Mouse (Mus musculus) kidney, embryonic 14.5 days (tissue): ENCODE measurements around the gene Nisch. TPM values are rescaled to one million over a fixed set of nuclear protein-coding genes. Genes with fewer than 3 reads are reported as not detected.

Experiments used
- ATAC-seq: fragments of 200-750 bp; cut with Nextera tagmentation; 2 replicates; pipeline ENCODE4 v1.8.0; 2017; ENCODE audit warnings: moderate number of reproducible peaks, mild to moderate bottlenecking, moderate TSS enrichment, moderate library complexity; ENCODE audit not compliant: low FRiP score, low TSS enrichment
- H3K27ac ChIP-seq: fragments of 300-500 bp; sonication (generic); 2 replicates; pipeline ENCODE4 v1.5.1; 2014; ENCODE audit warnings: low read depth, mild to moderate bottlenecking, low read length, moderate library complexity, mixed read lengths
- H3K27me3 ChIP-seq: fragments of 300-500 bp; sonication (generic); 2 replicates; pipeline ENCODE4 v1.6.1; 2014; ENCODE audit warnings: mild to moderate bottlenecking, low read length; ENCODE audit not compliant: control insufficient read depth, insufficient read depth
- H3K36me3 ChIP-seq: fragments of 300-500 bp; sonication (generic); 2 replicates; pipeline ENCODE4 v1.6.1; 2014; ENCODE audit warnings: low read length, mixed read lengths; ENCODE audit not compliant: control insufficient read depth, insufficient read depth
- H3K4me1 ChIP-seq: fragments of 300-500 bp; sonication (generic); 2 replicates; pipeline ENCODE4 v1.6.1; 2014; ENCODE audit warnings: low read length, mixed read lengths; ENCODE audit not compliant: control insufficient read depth, insufficient read depth
- H3K4me2 ChIP-seq: fragments of 300-500 bp; sonication (generic); replicated peaks from 2 replicates; pipeline ENCODE4 v1.6.1; 2014; ENCODE audit warnings: low read depth, mild to moderate bottlenecking, low read length
- H3K4me3 ChIP-seq: fragments of 300-500 bp; sonication (generic); 2 replicates; pipeline ENCODE4 v1.5.1; 2014; ENCODE audit warnings: mild to moderate bottlenecking, low read length
- H3K9ac ChIP-seq: fragments of 300-500 bp; sonication (generic); 2 replicates; pipeline ENCODE4 v1.6.1; 2014; ENCODE audit warnings: low read depth, mild to moderate bottlenecking, low read length, moderate library complexity
- H3K9me3 ChIP-seq: fragments of 300-500 bp; sonication (generic); 2 replicates; pipeline ENCODE4 v1.6.1; 2016; ENCODE audit warnings: low read length; ENCODE audit not compliant: control insufficient read depth
- WGBS: fragments of 180-500 bp; shearing (Covaris S2); extraction: QIAGEN DNeasy Blood & Tissue Kit; methylation state at CpG from one replicate; pipeline ENCODE4 v1.1.7; 2014; 5-methylcytosine and 5-hydroxymethylcytosine counted together
- polyA plus RNA-seq: library from polyadenylated mRNA; unstranded; fragments of >200 nt; fragmentation: Nextera tagmentation; extraction: Ambion mirVana; gene quantifications from 2 replicates; pipeline ENCODE4 v1.2.1, GENCODE M21; 2014

Gene Nisch
- polyA plus RNA-seq, result 259 and 375 TPM in 2 replicates

- H3K9ac ChIP-seq, result peak within 1 kb of the TSS; percentile 45
- H3K27me3 ChIP-seq, result no peaks in the 10 kb centered on the region
- H3K27ac ChIP-seq, result no peak within 1 kb of the TSS
- 68% methylated on average over 2 of the region's 2 CpGs for WGBS
- H3K9me3 ChIP-seq, result no peaks in the 10 kb centered on the region
- peaks cover 3% of the 10 kb centered on the region; the same call in 1 of the 2 replicates for H3K4me1 ChIP-seq
- ATAC-seq, result no peak
- no peak within 1 kb of the TSS for H3K4me3 ChIP-seq
- no peaks in the 10 kb centered on the region for H3K36me3 ChIP-seq
- peak within 1 kb of the TSS; percentile 22; the same call in 1 of the 2 replicates for H3K4me2 ChIP-seq
These were observed at the start of gene Nisch for GRCm38 (mm10) chr14:31216846-31217245. Gene Nisch (minus strand): TSS chr14:31216946.

DNA sequence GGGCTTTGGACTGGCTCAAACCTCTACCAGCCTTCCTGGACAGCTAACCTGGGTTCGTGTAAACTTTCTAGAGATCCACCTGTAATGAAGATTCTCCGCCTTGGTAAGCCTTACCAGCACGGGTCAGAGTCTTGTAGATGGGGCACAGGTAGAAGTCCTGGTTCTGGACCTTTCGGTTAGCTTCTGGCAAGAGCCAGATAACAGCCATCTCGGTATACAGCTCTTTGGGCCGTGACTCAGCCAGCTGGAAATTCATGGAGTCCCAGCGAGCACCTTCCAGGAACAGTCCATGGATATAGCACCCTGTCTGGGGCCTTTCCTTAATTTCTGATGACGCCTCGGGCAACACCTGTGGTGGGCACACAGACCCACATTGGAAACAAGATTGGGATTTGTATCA, 44.2 kb upstream of the Nisch start:
- Histone ChIP-seq H3K4me1 (no peaks in the 10 kb centered on the region), H3K9me3 (no peaks in the 10 kb centered on the region), H3K27ac (no peak overlapping the region), H3K4me2 (no peak overlapping the region), H3K4me3 (no peak overlapping the region), H3K9ac (no peak overlapping the region), H3K27me3 (no peaks in the 10 kb centered on the region), H3K36me3 (peaks cover 63% of the 10 kb centered on the region)
- 94% methylated on average over 9 of the region's 9 CpGs for WGBS
- no peak for ATAC-seq

- ATAC-seq, result no peak
- no peak overlapping the region for H3K27ac ChIP-seq
- H3K4me2 ChIP-seq, result no peak overlapping the region
- no peaks in the 10 kb centered on the region for H3K9me3 ChIP-seq
- H3K9ac ChIP-seq, result no peak overlapping the region
- H3K4me1 ChIP-seq, result no peaks in the 10 kb centered on the region
- H3K4me3 ChIP-seq, result no peak overlapping the region
- peaks cover 68% of the 10 kb centered on the region for H3K36me3 ChIP-seq
- H3K27me3 ChIP-seq, result no peaks in the 10 kb centered on the region
- WGBS, result 96% methylated on average over 4 of the region's 4 CpGs
These were observed 43.6 kb upstream of the Nisch start for GRCm38 (mm10) chr14:31260374-31260773.

GRCm38 (mm10) chr14:31258476-31259050, 41.8 kb upstream of the Nisch start:
- H3K4me3 ChIP-seq, result no peak overlapping the region
- H3K9ac ChIP-seq, result no peak overlapping the region
- no peaks in the 10 kb centered on the region for H3K9me3 ChIP-seq
- no peak overlapping the region for H3K4me2 ChIP-seq
- no peaks in the 10 kb centered on the region for H3K4me1 ChIP-seq
- peaks cover 86% of the 10 kb centered on the region for H3K36me3 ChIP-seq
- H3K27ac ChIP-seq, result no peak overlapping the region
- no peaks in the 10 kb centered on the region for H3K27me3 ChIP-seq
- WGBS, result 94% methylated on average over 14 of the region's 14 CpGs
- no peak for ATAC-seq

- peak overlapping the region; percentile 98 for H3K4me3 ChIP-seq
- H3K4me1 ChIP-seq, result peaks cover 6% of the 10 kb centered on the region
- WGBS, result 87% methylated on average over 5 of the region's 5 CpGs
- peak overlapping the region; percentile 98 for H3K9ac ChIP-seq
- H3K27me3 ChIP-seq, result no peaks in the 10 kb centered on the region
- H3K36me3 ChIP-seq, result peaks cover 45% of the 10 kb centered on the region
- H3K4me2 ChIP-seq, result peak overlapping the region; percentile 58
- no peak for ATAC-seq
- H3K9me3 ChIP-seq, result no peaks in the 10 kb centered on the region
- no peak overlapping the region for H3K27ac ChIP-seq
These were observed 35.3 kb upstream of the Nisch start for GRCm38 (mm10) chr14:31252091-31252490.

- Histone ChIP-seq H3K4me3 (peak overlapping the region; percentile 98), H3K9ac (peak overlapping the region; percentile 98), H3K36me3 (peaks cover 40% of the 10 kb centered on the region), H3K27ac (peak overlapping the region; percentile 93), H3K27me3 (no peaks in the 10 kb centered on the region), H3K4me1 (peaks cover 6% of the 10 kb centered on the region), H3K9me3 (no peaks in the 10 kb centered on the region), H3K4me2 (peak overlapping the region; percentile 58)
- WGBS, result 1% methylated on average over 18 of the region's 18 CpGs
- ATAC-seq, result no peak
These were observed 34.9 kb upstream of the Nisch start for GRCm38 (mm10) chr14:31251626-31252025.

GRCm38 (mm10) chr14:31251084-31251604, 34.4 kb upstream of the Nisch start, which contains the start of the genes Phf7 and Bap1:
Gene Phf7 (minus strand): TSS chr14:31251317.
Gene Bap1 (plus strand): TSS chr14:31251450.
- Histone ChIP-seq H3K9ac (peak within 1 kb of the TSS; percentile 98), H3K9me3 (no peaks in the 10 kb centered on the region), H3K4me2 (peak within 1 kb of the TSS; percentile 61), H3K27ac (peak within 1 kb of the TSS; percentile 93), H3K27me3 (no peaks in the 10 kb centered on the region), H3K36me3 (peaks cover 35% of the 10 kb centered on the region), H3K4me1 (peaks cover 6% of the 10 kb centered on the region), H3K4me3 (peak within 1 kb of the TSS; percentile 98)
- WGBS, result under 1% methylated on average over 75 of the region's 75 CpGs
- peak; percentile 93 for ATAC-seq

DNA sequence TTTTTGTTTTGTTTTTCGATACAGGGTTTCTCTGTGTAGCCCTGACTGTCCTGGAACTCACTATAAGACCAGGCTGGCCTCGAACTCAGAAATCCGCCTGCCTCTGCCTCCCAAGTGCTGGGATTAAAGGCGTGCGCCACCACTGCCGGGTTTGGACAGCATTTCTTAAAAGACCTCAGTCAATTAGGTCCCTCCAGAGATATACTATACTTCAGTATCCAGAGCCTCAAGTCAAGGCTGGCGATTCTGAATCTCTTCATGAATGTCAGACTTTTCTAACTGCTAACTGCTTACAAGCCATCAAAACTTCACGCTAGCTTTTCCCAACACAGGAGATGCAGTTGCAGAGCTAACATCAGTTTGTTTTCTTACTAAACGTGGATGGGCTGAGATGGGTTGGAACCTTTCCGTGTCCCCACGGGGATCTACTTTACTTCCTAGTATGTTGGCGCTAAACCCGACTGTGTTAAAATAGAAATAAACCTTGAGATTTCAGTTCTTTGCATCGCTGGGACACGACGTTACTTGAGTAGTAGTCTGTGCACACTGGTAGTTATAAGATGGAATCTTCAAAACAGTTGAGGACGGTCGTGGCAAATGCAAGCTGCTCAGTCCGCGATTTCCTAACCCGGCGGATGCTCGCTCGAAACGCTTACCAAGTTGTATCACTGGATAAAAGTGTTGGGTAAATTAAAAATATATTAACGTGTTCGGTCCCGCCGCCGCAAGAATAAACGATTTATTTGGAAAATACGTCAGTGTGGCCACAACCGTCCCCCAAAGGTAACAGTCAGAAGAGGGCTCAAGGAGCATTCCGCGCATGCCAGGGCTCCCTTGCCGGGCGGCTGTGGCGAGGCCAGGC, 33.7 kb upstream of the Nisch start:
- H3K4me2 ChIP-seq, result peak overlapping the region; percentile 61
- peaks cover 6% of the 10 kb centered on the region for H3K4me1 ChIP-seq
- no peaks in the 10 kb centered on the region for H3K27me3 ChIP-seq
- H3K4me3 ChIP-seq, result peak overlapping the region; percentile 98
- WGBS, result 20% methylated on average over 38 of the region's 38 CpGs
- peak overlapping the region; percentile 93 for H3K27ac ChIP-seq
- H3K36me3 ChIP-seq, result peaks cover 28% of the 10 kb centered on the region
- no peaks in the 10 kb centered on the region for H3K9me3 ChIP-seq
- peak overlapping the region; percentile 98 for H3K9ac ChIP-seq
- ATAC-seq, result peak; percentile 89

DNA sequence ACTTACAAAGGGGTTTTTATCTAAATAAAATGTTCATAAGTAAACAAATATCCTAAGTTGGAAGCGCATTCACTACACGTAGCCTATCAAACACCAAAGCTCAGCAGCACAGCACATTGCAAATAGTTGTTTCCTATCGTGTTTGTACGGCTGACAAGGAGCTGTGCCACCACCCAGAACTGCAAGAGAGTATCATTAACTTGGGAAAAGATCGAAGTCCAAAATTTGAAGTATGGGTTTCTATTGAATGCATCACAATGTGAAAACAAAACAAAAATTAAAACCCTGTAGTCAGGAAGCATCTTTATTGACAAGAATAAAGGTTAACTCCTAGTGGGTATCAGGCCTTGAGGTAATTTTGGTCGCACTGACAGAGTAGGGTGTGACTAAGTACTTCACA, 31.6 kb upstream of the Nisch start:
- H3K4me3 ChIP-seq, result no peak overlapping the region
- no peak for ATAC-seq
- H3K27ac ChIP-seq, result no peak overlapping the region
- no peaks in the 10 kb centered on the region for H3K27me3 ChIP-seq
- H3K9me3 ChIP-seq, result no peaks in the 10 kb centered on the region
- H3K4me2 ChIP-seq, result no peak overlapping the region
- H3K36me3 ChIP-seq, result peaks cover 8% of the 10 kb centered on the region
- 91% methylated on average over 6 of the region's 6 CpGs for WGBS
- H3K9ac ChIP-seq, result no peak overlapping the region
- peaks cover 6% of the 10 kb centered on the region for H3K4me1 ChIP-seq
